Mouse (Mus musculus) urinary bladder, postnatal 4 days (tissue): Measurements from ENCODE around the gene Olfr883.

ENCODE experiments used
- DNase-seq, 2 experiments: peaks; one replicate each; pipeline ENCODE4 v3.0.0; 2021 to 2022; ENCODE audit warnings: low spot score in 2 of 2

Olfr883 gene

DNA sequence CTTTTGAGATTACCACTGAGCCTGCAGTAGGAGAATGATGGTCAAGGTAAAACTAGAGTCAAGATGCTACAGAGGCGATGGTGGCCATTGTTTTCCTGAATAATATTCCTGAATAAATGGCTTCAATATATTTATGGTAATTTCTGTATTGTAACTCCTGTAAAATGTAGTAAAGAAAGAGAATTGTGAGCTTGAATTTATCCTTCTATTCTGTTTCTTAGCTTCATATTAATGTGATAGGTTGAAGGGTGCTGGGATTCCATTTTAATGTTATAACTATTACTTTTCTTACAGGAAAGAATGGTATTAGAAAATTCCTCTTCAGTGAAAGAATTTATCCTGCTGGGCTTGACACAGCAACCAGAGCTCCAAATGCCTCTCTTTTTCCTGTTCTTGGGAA is at the start of gene Olfr883:
TSS of gene Olfr883 (plus strand) at position 301 of the 400 bp plus-strand sequence.
- no peak for DNase-seq

DNA sequence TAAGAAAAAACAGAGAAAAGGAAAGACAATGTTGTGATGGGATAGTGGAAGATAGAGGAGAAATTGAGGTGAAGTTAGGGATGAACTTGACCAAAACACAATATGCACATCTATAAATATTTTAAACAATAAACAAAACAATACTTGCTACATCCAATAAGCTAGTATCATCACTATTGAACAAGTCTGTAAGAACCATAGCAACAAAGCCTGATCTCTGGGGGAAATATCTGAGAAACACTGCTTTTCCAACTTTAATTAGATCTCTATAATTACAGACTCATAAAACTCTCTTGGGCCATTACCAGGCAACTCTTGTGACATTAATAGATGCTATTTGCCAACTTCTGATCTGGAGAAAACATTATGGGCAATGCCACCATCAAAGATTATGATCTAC is 34.1 kb upstream of the Olfr883 start, which contains the start of gene Olfr881:
TSS of gene Olfr881 (plus strand) at position 301 of the 400 bp plus-strand sequence.
- no peak for DNase-seq

DNA sequence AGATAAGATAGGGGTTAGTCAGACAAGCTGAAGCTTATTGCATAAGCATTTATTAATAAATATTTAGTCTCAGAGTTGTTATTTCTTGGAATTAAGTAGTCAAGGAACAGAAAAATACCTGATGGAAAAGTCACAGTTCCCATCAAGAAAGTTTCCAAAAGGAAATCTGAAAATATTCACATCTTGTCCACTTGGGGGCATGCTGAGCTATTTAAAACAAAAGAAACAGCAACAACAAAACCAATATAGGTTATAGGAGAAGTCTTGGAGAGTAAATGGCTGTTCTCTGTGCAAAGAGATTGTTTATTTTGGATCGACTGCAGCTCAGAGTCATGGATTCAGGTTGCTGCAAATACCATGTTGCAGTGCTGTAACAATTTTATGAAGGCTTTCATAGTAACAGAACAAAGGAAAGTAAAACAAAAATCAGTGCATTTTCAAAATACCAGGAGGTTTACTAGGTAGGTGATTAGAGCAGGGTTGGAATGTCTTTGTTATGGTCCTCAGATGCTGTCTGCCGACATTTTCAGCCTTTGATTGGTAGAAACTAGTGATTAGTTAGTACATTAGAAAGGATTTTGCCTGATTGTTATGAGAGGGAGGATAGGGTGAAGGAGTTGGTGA is 26.9 kb upstream of the Olfr883 start:
- no peak for DNase-seq

DNA sequence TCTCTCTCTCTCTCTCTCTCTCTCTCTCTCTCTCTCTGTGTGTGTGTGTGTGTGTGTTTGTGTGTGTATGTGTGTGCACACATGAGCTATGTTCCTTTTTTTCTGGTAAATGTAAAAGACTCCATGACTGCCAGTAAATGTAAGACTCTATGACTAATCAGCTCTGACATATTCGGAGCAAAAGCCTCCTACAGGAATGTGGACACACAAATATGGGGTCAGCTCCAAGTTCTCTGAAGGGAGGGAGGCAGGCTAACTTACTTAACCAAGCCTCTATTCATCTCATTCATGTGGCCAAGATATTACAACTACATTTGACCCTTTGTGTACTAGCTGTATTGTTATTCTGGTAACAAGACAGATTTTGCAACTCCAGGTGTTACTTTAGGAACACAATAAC is 25.6 kb upstream of the Olfr883 start:
- DNase-seq, result no peak

DNA sequence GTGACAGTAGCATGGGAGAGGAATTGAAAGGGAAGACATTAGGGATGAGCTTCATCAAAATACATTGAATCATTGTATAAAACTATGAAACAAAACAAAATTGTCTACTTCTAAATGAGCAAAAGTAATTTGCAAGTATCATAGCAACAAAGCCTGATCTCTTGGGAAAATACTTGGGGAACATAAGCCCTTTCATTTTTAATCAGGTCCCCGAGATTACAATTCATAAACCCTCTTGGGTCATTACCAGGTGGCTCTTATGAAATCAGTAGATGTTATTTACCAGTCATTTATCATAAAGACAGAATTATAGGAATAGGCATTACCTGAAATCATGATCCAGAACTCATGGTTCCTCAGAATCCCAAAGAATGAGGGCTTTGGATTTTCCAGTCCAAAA is 20.6 kb downstream of the Olfr883 start, which contains the start of gene Olfr884:
TSS of gene Olfr884 (plus strand) at position 301 of the 400 bp plus-strand sequence.
- DNase-seq, result no peak

DNA sequence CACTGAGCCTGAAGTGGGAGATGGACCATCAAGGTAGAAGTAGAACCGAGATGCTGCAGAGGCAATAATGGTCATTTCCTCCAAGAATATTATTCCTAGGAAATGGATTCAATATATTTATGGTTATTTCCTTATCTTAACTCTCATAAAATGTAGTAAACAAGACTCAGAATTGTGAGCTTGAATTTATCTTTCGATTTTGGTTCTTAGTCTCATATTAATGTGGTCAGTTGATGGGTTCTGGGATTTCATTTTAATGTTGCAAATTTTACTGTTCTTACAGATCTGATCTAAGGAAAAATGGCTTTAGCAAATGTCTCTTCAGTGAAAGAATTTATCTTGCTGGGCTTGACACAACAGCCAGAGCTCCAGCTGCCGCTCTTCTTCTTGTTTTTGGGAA is 35.4 kb downstream of the Olfr883 start, which contains the start of gene Olfr885:
TSS of gene Olfr885 (plus strand) at position 301 of the 400 bp plus-strand sequence.
- no peak for DNase-seq
